Mouse (Mus musculus): ENCODE data around the gene Cacng1. TPM values are rescaled to one million over a fixed set of nuclear protein-coding genes. Genes with fewer than 3 reads are reported as not detected.
A peak's percentile ranks its signal among the peaks of the same experiment; 100 is the strongest.

Gene Cacng1
- total RNA-seq, 2 experiments from 2014 or later = 5.6 to 13.3 TPM

- DNase-seq = no peak
Observed at GRCm38 (mm10) chr11:107710379-107710778, 5.9 kb downstream of the Cacng1 start.

DNA sequence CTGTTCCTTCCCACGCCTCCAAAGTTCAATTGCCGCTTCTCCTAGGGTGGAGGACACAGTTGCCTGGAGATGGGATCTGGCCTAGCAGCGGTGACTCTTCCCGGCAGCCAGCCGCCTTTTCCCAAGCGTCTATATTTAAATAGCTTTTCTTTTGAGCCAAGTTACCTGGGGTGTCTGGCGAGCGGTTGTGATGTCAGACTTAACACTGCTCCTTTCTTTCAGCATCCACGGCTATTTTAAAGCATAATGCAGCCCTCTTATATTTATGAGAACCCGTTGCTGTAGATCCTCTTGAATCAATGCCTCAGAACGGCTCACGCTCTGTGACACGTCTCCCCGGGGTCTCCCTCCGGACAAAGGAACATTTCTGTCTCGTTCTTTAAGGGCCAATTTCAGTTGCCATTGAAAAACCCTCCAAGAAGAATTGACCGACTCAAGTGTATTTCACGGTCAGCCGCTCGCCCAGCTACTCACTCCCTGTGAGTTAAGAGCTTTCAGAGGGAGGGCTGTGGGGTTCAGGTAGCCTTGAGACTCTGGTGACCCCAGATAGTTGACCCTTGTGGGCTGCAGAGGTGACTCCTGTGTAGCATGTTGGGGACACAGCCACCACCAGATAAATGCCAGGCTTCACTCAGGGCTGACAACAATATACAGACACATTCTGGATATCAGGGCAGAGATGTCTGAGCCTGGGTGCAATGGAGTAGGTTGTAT lies 8.3 kb downstream of the Cacng1 start:
- DNase-seq = no peak

DNA sequence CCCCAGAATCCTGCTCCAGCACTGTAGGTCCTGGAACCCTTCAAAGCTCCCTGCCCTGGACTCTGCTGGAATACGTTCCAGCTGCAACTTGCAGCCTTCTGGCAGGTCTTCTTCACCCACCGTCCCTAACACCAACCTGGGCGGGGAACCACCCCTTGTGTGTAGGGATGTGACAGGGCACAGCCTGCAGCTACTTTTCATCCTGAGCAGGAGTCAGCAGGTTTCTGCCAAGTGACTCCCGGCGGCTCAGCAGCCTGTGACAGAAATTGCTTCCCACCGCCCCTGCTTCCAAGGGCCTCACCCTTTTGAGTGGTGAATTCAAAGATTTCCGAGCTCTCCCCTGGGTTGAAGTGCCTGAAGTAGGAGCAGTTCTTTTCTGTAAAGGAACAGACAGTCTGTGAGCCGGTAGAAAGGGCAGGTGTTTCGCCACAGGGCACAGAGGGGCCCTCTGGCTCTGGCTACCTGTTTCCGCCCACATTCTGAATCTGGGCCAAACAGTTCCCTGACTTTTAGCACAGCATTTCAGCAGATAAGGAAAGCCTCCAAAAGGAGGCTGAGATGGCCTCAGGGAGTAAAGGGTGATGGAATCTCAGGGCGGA lies 10.7 kb downstream of the Cacng1 start:
- DNase-seq = no peak

GRCm38 (mm10) chr11:107705060-107705459 lies 11.3 kb downstream of the Cacng1 start:
- DNase-seq = no peak

GRCm38 (mm10) chr11:107703272-107704134 lies 12.8 kb downstream of the Cacng1 start:
- DNase-seq = peak; percentile 34

GRCm38 (mm10) chr11:107699967-107700366 lies 16.4 kb downstream of the Cacng1 start:
- DNase-seq = no peak

DNA sequence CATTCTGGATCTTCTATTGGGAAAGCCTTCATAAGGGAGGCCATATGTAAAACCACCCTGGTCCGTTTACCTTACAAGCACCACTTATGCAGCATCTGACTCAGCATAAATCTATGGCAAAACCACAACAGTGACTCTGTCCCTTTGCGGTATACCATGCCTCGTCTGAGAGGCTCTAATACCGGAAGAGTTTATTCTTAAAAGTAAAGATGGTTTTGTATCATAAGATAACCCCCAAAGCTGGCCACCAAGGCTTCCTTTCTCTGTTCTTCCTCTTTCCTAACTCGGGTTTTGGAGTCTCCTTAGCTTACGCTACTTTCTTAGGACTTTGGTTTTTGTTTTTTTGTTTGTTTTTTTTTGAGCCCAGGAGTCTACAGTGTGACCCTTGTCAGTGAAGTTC lies 23.0 kb downstream of the Cacng1 start:
- no peak for DNase-seq

GRCm38 (mm10) chr11:107691569-107691968 lies 24.8 kb downstream of the Cacng1 start:
- DNase-seq = peak; percentile 46

DNA sequence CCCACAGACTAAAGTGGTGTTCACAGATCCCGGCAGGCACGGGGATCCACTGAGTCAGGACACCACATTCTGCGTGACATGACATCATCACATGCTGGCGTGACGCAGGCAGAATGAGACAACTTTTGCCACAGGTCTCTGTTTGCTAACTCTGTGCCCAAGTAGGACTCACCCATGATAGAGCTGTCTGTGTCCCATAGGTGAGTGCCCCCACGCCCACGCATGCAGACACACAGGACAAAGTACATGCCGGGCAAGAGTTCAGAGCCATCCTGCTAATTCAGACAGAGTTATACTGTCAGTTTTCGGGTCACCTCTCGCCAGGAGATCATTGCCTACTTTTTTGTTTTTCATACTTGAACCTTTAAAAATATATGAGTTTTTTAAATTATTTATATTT lies 27.8 kb downstream of the Cacng1 start:
- no peak for DNase-seq

- no peak for DNase-seq
Observed at GRCm38 (mm10) chr11:107686290-107686689, 30.0 kb downstream of the Cacng1 start.

DNA sequence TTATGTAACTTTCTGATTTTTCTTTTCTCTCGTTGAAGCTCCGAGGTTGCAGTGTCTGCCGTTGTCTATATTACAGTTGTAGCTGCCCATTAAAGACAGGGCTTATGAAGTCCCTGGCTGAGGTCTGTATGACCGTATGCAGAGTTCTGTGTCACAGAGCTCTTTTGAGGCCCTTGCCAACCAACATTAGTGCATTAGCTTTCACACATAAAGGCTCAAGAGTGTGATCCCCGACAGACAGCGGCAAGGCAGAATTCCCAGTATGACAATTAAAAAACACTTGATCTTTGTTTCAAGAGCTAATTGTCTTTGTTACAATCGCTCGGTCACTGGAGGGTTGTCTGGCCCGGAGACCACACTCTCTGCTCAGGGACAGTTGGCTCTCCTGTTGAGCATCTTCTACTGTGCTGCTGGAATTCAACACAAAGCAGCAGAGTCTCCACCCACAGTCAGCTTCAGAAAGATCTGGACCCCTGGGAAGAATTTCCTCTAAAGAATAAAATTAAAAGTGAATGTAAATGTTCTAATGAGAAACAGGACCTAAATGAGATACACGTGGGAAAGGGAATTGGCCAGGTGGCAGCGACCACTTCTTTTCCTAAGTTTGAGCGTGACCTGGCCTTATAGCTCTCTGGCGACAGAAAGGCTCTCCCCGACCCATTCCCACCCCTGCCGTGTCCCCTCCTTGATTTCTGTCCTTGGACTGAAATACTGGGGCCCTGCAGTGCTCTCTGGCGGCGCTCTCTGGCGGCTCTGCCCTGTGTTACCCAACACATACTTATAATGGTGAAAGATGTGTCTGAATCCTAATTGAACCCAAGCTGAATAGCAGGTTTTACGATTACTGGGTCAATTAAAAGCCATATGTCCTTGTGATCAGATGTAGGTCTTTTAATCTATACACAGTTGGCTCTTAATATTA lies 32.5 kb downstream of the Cacng1 start:
- no peak for DNase-seq

GRCm38 (mm10) chr11:107682694-107683355 lies 33.5 kb downstream of the Cacng1 start:
- no peak for DNase-seq

- no peak for DNase-seq
Observed at GRCm38 (mm10) chr11:107676207-107676940, 39.9 kb downstream of the Cacng1 start.

GRCm38 (mm10) chr11:107675246-107675645 lies 41.1 kb downstream of the Cacng1 start:
- DNase-seq = peak; percentile 27

DNA sequence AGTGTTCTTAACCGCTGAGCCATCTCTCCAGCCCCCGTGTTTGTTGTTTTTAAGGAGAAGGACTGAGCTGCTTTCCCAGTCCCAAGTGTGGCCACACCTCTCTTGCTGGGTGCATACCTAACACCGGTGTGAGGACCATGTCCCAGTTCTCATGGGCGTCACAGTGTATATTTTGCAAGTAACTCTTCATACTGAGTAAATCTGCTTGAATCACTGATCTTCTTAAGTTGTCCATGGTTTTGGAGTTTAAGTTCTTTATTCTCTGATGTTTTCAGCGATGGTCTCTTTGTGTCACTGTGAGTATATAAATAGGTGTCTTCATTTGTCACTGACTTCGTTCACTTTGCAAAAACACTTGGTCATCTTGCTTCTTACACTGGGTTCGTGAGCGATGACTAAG lies 41.7 kb downstream of the Cacng1 start:
- DNase-seq = no peak

DNA sequence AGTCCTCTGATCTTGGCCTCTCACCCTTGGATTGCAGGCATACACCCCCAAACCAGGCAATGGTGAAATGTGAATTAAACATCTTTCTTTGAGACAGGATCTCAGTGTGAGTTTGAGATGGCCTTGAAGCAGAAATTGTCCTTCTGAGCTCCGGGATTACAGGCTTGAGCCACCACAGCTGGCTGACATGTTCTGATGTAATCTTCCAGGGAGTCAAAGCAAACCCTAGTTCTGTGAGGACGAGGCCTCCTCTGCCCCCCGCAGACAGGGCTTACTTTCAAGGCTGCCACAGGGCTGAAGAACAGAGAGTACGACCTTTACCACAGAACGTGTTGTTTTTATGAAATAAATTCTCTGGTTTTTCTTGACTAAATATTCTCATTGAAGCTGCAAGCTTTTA lies 42.3 kb downstream of the Cacng1 start:
- peak; percentile 16 for DNase-seq

DNA sequence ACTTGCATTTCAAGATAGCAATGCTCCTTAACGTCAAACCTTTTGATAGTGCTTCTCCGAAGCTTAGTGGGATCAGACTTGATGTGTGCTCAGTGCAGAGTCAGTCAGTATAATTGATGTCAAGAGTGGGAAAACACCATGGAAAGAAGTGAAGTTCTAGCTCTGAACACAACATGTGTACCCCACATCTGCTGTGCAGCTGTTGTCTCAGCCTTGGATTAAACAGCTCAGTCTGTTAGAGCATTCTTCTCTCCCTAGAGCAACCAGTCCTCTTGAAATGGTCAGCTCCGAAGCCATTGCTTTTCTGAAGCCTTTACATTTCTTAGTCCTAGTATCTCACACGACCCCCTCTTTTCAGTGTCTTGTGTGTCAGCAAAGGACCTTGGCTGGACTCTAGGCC lies 47.3 kb downstream of the Cacng1 start:
- no peak for DNase-seq

GRCm38 (mm10) chr11:107668223-107668622 lies 48.1 kb downstream of the Cacng1 start:
- no peak for DNase-seq

DNA sequence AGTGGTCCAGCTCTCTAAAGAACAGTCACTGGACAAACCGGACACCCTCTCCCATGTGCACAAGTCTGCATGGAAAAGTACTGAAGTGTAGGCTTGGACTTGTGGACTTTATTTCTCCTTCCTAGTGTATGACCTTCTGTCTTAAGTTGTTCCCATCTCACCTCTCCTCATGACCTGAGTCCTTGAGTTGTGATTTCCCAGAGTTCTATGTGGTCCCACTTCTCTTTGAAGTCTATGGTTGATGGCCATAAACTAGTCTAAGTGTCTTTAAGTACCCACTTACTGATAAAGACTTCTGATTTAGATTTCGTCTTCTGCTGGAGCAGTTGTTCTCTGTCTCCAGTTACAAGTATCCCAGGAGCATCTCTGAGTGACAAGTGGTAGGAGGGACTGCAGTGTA lies 48.8 kb downstream of the Cacng1 start:
- no peak for DNase-seq

DNA sequence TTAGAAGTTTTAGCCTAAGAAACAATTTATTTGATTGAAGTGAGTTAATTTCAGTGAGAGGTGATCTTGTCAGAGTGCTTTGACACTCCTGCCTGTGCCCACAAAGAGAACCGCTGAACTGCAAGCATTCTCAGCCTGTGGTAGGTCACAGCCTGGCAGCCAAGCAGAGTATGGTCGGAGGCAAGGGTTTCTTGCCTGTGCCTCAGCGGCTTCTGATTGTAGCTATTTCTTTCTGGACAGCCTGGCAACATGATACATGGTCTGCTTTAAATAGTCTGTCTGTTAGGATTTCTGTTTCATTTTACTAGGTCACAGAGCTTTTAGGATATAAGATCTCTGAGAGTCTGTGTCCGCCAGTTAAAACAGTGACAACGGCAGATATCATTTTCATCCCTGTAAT lies 53.7 kb downstream of the Cacng1 start:
- no peak for DNase-seq

GRCm38 (mm10) chr11:107660452-107660851 lies 55.9 kb downstream of the Cacng1 start:
- DNase-seq = no peak

All from adrenal gland, postnatal 10 days (tissue).